ENCODE assay signal across 8 mouse cellular contexts in genomic region chr9:95558726-95559058, GRCm38 (mm10). TPM values are rescaled to one million over a fixed set of nuclear protein-coding genes. Genes with fewer than 3 reads are reported as not detected.
DNase-seq lines count a peak whose midpoint lies in the region; ATAC-seq and TF ChIP-seq lines count a peak whose summit lies in the region.

No protein-coding gene starts in this region.

- peak overlapping the region; percentile 40; the same call in 1 of the 2 replicates for H3K27ac ChIP-seq in spleen, adult 2 months (ENCODE audit: insufficient read depth, low read length)
- H3K27ac ChIP-seq in limb, embryonic 15.5 days = no peak overlapping the region

- H3K4me1 ChIP-seq in spleen, adult 2 months (ENCODE audit: control insufficient read depth, insufficient read depth, insufficient read length) = peaks cover 3% of the 10 kb centered on the region; the same call in 1 of the 2 replicates
- peaks cover 17% of the 10 kb centered on the region for H3K4me1 ChIP-seq in limb, embryonic 15.5 days

- H3K27me3 ChIP-seq in spleen, adult 2 months (ENCODE audit: control insufficient read depth, insufficient read depth, low read length) = peaks cover 12% of the 10 kb centered on the region
- H3K27me3 ChIP-seq in limb, embryonic 15.5 days = peaks cover 72% of the 10 kb centered on the region

- H3K9me3 ChIP-seq in limb, embryonic 15.5 days = no peaks in the 10 kb centered on the region

- 21% methylated on average over 11 of the region's 11 CpGs for WGBS in spleen, adult 2 months
- 11% methylated on average over 11 of the region's 11 CpGs for WGBS in limb, embryonic 15.5 days

- no peak for TF ChIP-seq POLR2A in spleen, adult 2 months (IDR thresholded peaks at IDR 0.05; ENCODE audit: low read depth, low read length)

- no peak for TF ChIP-seq CTCF in spleen, adult 2 months (IDR thresholded peaks at IDR 0.05; ENCODE audit: extremely low read depth, insufficient read depth, insufficient read length, insufficient replicate concordance)

- peak; percentile 17 for ATAC-seq in frontal cortex, adult (ENCODE audit: low TSS enrichment)
- no peak for ATAC-seq in limb, embryonic 15.5 days (ENCODE audit: insufficient number of reproducible peaks, low FRiP score, low TSS enrichment, low read depth)

- H3K4me3 ChIP-seq in spleen, adult 2 months (ENCODE audit: extremely low read depth, insufficient read depth, insufficient read length) = no peak overlapping the region
- peak overlapping the region; percentile 64 for H3K4me3 ChIP-seq in limb, embryonic 15.5 days

- H3K36me3 ChIP-seq in spleen, adult 2 months (ENCODE audit: control insufficient read depth, insufficient read depth, low read length) = no peaks in the 10 kb centered on the region
- no peaks in the 10 kb centered on the region for H3K36me3 ChIP-seq in limb, embryonic 15.5 days

- no peak overlapping the region for H3K9ac ChIP-seq in limb, embryonic 15.5 days

- no peak for DNase-seq in frontal cortex, postnatal 25 days (ENCODE audit: low spot score in 2 of 2)
- no peak for DNase-seq in spleen, adult 2 months (ENCODE audit: low read depth in 1 of 2, low spot score in 2 of 2)
- DNase-seq in spleen, adult 18-20 months = no peak
- DNase-seq in telencephalon, adult 2 months (ENCODE audit: low read depth, low spot score) = peak; percentile 55
- no peak for DNase-seq in ovary, adult 18-20 months (ENCODE audit: low spot score)
- no peak for DNase-seq in cerebellum, postnatal 36 days

- peak overlapping the region; percentile 98 for H3K4me2 ChIP-seq in limb, embryonic 15.5 days

RNA-seq across cellular contexts. Expression of gene Paqr9, which starts 0.8 kb away (rescaled TPM):
- 16.5 and 21.3 TPM in 2 replicates for polyA plus RNA-seq in spleen, adult 2 months (2012; rRNA removed)
- polyA plus RNA-seq in limb, embryonic 15.5 days (2015; fragmentation: Nextera tagmentation; extraction: Ambion mirVana) = 0.11 and 0.15 TPM in 2 replicates

RNA-seq across cellular contexts. Expression of gene U2surp, which starts 46.9 kb away (rescaled TPM):
- 1.6 and 1.7 TPM in 2 replicates for polyA plus RNA-seq in spleen, adult 2 months (2012; rRNA removed)
- polyA plus RNA-seq in limb, embryonic 15.5 days (2015; fragmentation: Nextera tagmentation; extraction: Ambion mirVana) = 106 and 122 TPM in 2 replicates

Comparison
In these comparisons a context has a peak if more than half of its experiments do, and no peak if none do; other contexts are left out.
1. RNA of gene Paqr9, which starts 0.8 kb away (polyA plus RNA-seq): 16.5 to 21.3 TPM in spleen, adult 2 months; 0.11 to 0.15 TPM in limb, embryonic 15.5 days; every median in the first group is over 10 times any median in the second.
2. RNA of gene U2surp, which starts 46.9 kb away (polyA plus RNA-seq): 106 to 122 TPM in limb, embryonic 15.5 days; 1.6 to 1.7 TPM in spleen, adult 2 months; every median in the first group is over 10 times any median in the second.